Mouse (Mus musculus): ENCODE results near the gene Stk32b.

DNA sequence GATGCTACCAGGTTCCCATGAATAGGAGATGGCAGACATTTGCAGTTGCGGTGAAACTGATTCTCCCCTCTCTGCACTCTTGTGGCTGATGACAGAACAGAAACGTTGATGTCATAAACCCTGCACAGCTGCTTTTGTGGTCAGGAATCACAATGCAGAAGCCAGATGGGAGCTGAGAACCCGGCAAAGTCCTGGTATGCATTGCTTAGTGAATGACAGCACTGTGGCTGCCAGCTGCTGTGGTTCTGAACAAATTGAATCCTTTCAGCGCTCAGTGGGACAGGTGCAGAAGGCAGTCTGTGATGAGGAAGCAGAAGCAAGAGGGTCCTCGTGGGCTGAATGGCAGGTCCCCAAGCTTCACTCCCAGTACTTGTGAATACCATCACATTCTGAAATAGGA lies 247.9 kb downstream of the Stk32b start:
- TF ChIP-seq POLR2A (IDR thresholded peaks at IDR 0.05; ENCODE audit: low read depth, low read length) (no peak), CTCF (IDR thresholded peaks at IDR 0.05; ENCODE audit: borderline replicate concordance, insufficient read depth, low read length) (no peak)
